Mouse (Mus musculus) cerebellum, adult 11 months (tissue): ENCODE measurements around the gene D630039A03Rik.
A peak's percentile ranks its signal among the peaks of the same experiment; 100 is the strongest.

Experiments
- DNase-seq: peaks from one replicate; pipeline ENCODE4 v3.0.0; 2022

Gene D630039A03Rik

DNA sequence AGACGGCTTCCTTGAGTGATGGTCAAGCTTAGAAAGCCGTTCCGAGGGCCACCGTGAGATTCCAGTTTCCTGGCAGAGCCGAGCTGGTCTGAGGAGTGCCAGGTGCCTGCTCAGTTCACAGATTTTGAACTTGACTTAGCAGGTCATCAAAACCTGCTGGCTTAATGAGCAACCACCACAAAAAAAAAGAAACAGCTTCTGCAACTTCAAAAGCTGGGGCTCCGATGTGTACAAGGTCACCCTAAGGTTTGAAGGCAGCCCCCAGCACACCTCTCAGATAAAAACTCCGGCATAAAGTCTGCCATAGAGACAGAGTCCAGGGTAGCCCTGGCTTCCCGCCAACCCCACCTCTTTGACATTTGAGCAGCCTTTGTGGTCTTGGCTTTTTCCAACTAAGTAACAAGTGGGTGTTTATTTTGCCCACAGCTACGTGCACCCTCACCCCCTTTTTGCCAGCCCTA, at the start of gene D630039A03Rik:
Gene D630039A03Rik, minus strand, starts transcription at position 97 of the 461 bp plus-strand sequence.
- DNase-seq = peak; percentile 26

DNA sequence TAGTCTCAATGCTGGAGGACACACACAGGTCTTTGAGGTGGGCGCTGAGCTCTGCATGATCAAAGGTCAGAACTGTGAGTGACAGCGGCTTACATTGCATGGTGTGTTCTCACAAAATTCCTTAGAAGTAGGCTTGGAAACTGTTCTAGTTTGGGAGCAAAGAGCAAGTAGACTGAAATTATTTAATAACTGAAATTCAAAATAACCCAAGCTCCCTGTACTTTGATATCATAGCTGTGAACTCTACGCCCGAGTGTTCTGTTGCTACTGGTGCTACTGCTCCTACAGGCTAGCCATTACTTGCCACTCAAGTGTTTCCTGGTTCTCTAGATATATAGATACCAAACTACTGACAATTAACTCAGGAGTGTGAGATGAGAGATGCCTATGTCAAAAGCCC, 49.4 kb upstream of the D630039A03Rik start:
- no peak for DNase-seq

DNA sequence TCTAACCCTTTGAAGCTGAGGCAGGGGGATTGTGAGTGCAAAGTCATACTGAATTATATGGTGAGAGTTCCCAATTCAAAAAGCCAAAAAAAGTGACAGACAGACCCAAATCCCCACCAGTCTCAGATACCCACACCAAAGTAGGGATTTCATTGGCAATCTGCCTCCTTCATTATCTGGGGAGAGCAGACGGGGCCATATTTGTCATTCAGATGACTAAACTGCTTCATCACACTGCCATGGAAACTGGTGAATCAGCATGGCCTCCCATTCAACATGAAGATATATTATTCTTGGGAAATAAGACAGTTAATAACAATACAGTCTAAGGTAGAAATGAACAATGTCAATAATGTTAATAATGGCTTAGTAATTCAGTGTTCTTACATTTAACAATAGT, 48.0 kb upstream of the D630039A03Rik start:
- DNase-seq = no peak

DNA sequence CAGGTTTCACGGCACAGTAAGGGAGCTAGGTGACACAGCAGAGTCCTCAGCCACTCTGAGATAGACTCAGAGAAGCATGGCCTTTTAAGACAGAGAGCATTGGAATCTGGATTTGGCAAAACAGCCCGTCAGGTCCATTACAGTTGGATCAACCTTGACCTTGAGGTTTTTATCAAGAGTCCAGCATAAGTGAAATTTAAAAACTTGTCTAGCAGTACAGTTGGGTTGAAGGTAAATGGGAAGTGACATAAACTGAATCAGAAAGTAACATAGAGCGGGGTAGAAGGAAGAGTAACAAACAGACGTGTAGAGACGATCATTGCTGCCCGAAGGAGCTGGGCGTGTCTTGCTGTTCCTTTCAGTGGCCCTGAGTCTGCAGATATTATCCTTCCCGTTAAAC, 43.0 kb upstream of the D630039A03Rik start:
- DNase-seq = no peak

DNA sequence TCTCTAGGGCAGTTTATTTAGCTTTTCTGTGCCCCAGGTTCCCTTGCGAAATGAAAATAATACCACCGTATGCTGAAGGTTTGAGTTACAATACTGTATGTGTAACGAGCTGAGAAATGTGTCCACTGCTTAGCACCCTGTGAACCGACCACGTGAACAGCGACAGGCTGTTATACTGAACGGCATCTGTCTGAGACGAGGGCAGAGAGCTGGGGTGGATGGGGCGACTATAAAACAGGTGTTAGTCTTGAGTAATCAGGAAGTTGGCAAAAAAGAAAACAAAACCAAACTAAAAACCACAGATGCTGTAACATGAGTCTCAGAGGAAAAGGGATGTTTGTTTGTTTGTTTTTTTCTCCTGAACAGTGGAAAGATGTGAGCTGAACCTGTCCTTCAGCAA, 42.0 kb upstream of the D630039A03Rik start:
- DNase-seq = no peak

DNA sequence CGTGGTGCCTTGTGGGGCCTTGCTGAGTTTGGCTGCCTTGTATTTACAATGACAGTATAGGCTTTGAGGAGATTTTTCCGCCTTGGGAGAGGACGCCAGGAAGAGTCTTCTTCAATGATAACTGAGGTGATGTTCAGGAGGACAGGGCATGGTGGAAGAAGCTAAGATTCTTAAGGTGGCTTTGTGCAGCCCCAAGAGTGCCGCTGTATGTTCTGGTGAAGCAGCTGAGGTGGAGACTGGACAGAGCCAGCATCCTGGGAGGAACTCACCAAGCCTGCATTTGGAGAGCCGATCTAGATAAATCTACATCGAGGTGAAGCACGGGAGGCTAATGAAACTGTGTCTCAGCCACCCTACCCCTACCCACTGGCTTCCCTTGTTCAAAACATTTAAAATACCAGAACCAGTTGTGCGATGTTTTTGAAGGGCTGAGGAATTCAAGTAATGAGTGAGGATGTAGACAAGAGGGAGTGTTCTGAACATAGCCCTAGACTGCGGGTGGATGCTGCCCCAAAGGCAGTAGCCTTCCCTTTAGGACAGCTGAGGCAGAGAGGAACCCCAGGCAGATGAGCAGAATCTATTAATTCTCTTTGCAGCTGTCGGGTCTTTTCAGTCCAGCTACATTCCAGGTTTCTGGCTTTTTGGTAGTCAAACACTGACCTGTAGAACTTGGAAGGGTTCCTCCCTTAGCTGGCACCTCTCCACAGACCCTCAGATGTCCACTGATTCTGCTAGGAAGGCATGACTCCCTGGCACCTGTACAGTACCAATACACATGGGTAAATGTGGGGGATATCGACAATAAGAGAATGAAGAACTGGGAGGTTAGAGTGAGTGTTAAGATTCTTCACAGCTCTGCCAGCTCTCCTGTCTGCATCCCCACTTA, 41.3 kb upstream of the D630039A03Rik start:
- peak; percentile 16 for DNase-seq

DNA sequence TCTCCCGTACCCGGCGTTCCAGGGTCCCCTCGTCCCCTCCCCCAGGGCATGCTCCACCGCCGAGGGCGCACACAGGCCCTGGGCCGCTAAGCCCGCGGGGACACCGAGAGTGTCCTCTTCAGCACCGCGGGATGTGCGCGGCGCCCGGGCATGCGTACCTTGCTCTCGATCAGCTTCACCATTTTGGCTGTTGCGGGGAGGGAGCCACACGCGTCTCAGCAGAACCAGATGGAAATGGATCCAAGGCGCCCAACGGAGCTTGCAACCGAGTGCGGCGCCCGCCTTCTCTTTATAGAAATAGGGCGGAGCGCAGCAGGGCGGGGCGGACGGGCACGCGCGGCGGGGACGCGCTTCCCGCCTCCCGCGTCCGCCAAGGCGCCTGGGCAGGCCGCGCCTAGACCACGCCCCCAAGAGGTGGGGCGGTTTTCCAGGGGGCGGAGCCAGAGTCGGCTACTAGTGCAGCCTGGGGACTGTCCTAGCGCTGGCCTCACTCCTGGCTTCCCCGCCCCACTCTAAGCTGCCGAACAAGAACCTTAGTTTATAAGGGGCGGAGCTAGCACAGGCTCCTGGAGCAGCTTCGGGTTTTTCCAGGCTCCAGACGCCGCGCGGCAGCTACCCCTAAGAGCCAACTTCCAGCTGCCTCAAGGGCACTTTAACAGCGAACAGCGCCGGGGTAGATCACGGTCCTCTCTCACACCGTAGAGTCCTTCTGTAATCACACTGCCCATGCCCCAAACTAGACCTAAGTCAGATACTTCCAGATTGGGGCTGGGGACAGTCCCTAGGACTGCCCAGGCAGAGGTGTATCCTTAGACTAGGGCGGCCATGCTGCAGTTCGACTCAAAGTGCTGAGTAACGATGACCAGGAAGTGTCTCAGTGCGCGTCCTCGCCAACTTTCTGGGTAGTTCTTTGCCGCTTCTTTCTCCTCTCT, 40.2 kb upstream of the D630039A03Rik start, which contains the start of gene Txn1:
Gene Txn1, minus strand, starts transcription at position 383 of the 932 bp plus-strand sequence.
- peak; percentile 96 for DNase-seq

DNA sequence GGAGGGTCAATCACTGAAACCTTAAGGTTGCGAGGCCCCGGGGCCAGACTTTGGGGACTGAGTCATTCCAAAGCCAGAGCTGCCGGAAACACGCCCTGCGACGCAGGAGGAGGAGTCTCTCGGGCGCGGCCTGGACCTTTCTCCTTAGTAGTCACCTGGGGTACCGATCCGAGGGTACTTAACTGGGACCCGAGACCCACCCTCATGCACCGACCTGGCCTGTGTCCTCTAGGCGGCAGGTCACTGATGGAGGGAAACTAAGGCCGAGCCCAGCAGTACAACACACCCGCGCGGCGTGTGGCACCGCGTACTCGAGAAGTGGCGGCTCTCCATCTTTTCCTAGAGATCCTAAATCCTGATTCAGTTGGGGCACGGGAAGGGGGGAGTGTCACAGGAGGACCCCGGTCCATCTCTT, 39.5 kb upstream of the D630039A03Rik start:
- peak; percentile 49 for DNase-seq

DNA sequence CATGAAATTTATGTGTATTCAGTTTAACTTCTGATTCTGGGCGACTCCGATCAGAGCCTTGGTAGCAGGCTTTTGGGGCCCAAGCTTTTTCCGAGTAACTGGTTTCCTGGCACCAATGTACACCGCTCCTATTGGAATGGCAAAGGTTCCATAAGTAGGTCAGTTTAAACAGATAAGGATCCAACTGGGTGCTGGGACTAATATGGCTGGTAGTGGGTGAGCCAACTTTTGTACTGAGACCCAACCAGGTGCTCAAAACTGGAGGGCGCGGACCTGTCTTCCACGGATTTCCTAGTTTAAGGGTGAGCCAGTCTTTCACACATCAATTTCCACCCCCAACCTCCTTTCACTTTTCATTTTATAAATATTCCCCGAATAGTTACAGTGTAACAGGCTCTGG, 38.9 kb upstream of the D630039A03Rik start:
- peak; percentile 15 for DNase-seq

DNA sequence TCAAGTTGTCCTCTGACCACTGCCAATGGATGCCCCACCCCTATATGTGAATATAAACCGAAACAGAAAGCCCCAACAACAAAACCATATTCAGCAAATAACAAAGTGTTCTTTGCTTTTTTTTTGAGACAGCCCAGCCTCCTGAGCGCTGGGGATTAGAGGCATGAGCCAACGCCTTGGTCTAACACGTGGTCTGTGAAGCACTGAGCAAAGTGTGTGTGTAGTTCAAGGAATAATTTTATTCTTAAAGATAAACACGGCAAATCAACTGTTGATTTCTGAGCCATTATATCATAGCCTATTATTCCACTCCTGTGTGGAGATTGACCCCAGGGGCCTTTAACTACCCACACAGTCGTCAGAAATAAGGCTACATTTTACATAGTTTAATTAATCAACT, 38.5 kb upstream of the D630039A03Rik start:
- no peak for DNase-seq

DNA sequence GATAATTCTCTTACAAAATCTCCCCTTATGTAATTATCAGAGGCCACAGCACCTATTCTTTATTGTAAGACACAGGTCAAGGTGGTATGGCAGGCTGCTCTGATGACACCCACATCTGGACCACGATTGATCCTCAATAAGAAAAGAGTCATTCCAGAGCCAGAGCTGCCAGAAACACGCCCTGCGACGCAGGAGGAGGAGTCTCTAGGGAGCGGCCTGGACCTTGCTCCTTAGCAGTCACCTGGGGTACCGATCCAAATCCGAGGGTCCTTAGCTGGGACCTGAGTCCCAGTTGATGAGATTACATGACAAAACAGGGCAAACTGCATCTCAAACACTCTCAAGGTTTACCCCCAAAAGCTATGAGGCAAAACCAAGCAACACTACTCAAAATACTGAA, 37.7 kb upstream of the D630039A03Rik start:
- DNase-seq = no peak

DNA sequence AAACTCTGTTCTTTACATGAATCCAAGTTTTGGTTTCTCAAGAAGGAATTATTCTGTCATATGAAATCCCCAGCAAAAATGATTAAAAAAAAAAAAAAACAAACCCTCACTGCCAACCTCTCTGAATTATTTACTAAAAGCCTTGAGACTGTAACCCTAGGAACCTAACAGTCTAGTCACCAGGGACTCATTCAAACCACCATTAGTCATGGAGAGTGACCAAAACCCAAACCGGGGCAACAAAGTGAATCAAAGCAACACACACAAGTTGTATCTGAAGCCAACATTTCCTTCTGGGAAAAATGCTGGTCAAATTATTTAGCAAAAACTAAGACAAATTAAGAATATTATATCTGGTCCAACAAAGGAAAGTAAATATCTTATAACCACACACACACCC, 36.8 kb upstream of the D630039A03Rik start:
- no peak for DNase-seq

DNA sequence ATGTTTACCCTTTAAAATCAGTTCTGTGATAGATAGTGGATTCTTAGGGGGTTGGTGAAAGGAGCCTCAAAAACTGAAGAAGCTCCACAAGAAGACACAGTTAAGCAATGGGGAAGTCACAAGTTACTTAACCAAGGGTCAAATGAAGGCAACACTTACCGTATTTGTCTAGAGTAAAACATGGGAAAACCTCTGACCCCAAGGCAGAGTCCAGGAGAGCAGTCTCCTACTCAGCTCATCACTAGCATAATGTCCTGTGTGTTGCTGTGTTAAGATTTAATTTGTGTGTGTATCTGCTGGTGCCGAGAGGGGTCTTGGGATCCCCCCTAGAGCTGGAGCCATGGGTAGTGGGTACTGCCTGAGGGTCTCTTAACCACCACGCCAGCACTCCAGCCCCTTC, 36.3 kb upstream of the D630039A03Rik start:
- DNase-seq = no peak

DNA sequence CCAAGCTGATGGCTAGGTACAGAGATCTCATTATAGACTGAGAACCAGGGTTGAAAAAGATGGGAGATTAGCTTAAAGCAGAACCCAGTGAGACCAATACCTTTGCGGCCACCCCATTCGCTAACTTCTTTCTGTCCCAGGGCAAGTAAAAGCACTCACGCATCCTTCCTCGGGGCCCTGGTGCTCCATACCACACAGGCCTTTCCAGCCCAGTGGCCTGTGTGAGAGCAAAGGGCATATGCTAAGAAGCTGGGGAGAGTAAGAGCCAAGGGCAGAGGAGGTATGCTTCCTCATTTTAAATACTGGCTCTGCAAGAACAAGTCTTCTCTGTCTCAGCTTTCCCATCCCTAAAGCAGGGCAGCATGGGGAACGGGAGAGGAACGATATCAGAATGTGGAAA, 33.8 kb upstream of the D630039A03Rik start:
- DNase-seq = no peak

DNA sequence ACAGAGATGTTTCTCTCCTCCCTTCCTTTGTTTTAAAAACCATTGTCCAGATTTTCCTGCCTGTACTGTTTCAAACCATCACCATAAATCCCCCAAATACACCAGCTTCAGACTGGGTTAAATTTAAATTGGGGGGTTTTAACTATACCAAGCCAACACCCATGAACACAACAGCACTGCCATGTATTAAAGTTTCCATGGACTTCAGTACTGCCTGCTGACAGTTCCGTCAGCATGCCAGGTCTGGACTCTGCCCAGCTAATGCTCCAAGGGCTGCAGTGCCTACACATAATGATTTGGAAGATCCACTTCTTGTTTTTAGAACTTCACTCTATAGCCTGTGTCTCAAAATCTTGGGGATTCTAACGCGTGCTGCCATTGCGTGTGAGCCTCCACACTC, 31.4 kb upstream of the D630039A03Rik start:
- no peak for DNase-seq

DNA sequence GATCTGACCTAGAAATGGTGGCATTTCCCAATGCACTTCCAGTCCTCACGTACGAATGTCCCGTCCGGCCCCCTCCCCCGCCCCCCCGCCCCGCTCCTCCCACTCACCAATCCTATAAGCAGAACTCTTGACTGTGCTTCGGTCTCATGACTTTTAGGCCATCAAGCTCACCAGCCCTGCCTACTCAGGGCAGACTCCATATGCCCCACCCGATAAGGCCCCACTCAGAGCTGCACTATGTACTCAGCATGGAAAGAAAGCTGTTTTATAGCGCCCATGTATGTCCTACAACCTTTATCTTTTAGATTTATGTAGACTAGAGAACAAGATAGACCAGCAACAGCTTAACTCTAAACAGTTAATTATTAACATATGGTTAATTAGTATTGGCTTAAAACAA, 30.9 kb upstream of the D630039A03Rik start:
- no peak for DNase-seq

DNA sequence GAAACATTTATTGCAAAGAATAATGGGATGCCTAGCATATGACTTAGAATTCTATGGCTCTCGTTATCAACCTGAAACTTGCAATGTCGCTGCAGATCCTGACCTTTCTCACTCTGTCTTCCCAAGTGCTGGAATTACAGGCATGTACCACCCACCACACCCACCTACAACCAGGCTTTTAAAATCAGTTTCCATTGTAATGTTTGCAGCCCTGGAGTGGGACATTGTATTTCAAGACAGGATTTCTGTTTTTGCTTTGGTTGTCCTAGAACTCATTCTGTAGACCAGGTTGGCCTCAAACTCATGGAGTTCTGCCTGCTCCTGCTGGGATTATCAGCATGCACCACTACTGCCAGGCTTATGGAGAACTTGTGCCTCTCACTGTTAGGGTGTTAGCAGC, 26.8 kb upstream of the D630039A03Rik start:
- DNase-seq = no peak

DNA sequence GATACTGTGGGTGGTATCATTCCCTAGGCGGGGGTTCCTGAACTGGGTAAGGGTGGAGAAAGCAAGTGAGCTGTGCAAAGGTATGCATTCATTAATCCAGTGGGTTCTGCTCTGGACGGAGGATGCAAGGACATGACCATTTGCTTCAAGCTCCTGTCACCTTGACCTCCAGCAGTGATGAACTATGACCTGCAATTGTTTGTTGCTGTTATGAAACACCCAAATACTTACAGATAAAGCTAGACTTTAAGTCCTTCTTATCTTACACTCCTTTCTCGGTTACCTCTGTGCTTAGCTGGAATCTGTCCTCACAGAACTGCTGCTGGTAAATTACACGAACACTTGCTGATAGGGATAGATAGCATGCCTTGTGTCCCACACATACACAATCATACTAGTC, 24.5 kb upstream of the D630039A03Rik start:
- DNase-seq = no peak

DNA sequence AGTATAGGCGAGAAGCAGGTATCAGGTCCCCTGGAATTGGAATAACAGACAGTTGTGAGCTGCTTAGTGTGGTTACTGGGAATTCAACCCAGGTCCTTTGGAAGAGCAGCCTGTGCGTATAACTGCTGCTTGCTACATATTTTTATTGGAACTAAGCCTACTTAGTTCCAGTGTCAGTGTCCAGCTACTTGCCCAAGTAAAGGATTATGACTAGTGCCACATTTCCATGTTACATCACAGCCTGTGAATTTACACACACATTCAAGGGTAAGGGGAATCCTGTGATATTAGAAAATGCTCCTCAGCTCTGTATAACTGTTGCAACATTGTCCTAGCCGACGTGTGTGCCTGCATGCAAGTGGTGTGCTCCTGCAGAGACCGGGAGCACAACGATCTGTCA, 21.2 kb upstream of the D630039A03Rik start:
- DNase-seq = no peak

DNA sequence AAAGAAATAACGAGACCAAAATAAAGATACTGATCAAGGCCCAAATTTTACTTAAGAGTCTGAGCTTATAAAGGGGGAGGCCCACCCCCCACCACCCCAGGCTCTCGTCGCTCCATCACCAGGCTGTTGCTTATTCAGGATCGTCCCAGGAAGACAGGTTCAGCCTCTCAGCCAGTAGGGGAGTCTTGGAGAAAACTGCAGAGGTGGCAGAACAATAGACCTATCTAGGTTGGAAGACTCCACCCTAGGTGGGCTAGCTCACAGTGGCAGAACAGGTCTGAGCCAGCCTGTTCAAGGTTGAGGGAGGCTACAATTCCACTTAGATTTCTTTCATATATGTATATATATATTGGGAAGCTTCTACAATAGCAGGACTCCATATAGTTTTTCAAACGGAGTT, 18.1 kb upstream of the D630039A03Rik start:
- DNase-seq = no peak

DNA sequence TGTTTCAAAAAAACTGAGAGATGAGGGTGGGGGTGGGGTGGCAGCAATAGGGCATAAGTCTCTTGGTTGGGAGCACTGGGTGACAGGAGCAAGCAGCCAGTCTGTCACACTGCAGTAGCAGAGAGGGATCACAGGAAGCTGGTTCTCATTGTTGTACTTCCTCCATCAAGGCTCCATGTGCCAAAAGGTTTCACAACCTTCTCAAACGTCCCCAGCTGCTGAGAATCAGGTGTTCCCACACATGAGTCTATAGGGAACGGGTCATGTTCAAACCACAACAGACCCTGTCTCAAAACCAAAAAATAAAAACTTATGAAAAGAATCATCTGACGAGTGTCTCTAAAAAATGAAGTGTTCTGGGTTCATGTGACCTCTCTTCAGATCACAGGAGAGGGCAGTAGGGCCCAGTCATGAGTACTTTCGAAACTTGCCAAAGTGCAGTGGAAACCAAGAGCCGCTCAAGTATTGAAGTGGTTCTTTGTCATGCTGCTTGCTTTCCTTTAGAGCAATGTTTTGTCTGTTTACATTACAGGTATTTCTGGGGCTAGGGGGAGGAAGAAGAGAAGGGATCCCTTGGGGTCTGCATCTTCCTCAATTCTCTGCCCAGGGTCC, 14.6 kb upstream of the D630039A03Rik start:
- no peak for DNase-seq

DNA sequence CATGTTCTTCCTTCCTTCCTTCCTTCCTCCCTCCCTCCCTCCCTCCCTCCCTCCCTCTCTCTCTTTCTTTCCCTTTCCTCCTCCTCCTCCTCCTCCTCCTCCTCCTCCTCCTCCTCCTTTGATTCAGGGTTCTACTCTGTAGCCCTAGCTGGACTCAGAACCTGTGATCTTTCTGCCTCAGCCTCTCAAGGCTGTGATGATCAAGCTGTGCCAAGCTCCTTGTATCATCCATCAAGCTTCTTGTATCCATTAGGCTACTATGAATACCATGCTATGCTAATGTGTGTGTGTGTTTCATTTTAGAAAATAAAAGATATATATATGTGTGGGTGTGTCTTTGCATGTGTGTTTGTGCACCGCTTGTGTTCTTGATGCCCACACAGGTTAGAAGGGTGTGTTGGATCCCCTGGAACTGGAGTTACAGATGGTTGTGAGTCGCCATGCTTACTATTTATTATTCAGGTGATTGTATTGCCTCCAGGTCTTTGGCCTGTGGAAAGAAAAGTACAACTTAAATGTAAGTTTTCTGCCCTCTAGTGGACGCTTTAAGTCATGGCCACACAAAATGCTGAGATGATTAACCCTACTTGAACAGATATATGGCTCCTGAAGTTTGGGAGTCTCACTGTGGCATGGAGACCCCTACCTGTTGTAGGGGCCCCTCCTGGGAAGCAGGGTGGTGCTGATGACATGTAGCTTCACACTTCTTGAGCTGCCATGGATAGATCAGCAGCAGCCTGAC, 11.5 kb upstream of the D630039A03Rik start:
- DNase-seq = no peak
